Mouse (Mus musculus): ENCODE data around the gene Pygo1.

The Pygo1 gene

DNA sequence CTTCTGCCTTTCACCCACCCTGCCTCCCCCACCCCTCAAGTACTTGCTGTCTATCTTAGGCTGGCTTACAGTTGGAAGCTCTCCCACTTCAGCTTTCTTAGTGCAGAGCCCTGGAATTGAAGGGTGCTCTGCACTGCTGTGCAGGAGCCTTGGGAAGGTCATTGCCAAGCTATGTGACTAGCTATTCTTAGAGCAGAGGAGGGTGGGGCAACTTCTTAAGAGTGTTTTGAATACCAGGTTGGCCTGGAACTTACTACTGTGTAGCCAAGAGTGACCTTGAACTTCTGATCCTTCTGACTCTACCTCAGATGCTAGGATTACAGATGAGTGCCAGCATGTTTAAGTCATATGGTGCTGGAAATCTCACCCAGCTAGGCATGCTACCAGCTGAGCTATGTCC lies 70.7 kb downstream of the Pygo1 start:
- DNase-seq (ENCODE audit: low spot score in 2 of 2): no peak

DNA sequence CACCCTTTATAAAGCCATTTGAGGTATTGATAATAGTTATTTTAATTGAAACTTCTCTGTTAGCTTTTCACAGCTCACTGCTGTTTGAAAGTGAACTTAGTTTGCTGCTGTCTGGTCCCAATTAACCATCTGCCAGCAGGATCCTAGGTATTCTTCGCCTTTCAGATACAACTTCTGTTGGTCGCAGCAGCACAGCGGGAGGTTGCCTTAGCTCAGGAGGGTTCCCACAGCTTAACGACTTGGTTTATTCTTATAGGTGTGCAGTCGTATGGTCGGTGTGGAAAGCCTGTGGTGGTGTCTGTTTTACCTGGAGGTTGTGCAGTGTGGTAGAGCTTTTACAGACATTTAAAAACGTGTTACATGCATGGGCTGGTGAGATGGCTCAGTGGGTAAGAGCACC lies 71.4 kb downstream of the Pygo1 start:
- DNase-seq (ENCODE audit: low spot score in 2 of 2): no peak

DNA sequence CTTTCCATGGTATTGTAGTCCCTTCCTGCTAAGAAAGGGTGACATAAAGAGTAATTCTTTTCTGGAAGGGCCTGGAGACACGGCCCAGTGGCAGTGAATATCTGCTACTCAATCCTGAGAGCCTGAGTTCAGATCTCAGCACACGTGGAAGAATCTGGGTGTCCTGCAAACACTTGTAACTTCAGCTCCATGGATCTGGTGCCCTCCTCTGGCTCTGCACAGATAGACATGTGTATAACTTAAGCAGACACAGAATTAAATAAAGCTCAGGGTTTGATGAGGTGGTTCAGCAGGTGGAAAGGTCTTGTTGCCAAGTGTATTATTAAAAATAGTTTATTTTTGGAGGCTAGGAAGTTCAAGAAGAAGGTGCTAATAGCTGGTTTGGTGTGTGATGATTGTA lies 75.0 kb downstream of the Pygo1 start:
- DNase-seq (ENCODE audit: low spot score in 2 of 2): no peak

DNA sequence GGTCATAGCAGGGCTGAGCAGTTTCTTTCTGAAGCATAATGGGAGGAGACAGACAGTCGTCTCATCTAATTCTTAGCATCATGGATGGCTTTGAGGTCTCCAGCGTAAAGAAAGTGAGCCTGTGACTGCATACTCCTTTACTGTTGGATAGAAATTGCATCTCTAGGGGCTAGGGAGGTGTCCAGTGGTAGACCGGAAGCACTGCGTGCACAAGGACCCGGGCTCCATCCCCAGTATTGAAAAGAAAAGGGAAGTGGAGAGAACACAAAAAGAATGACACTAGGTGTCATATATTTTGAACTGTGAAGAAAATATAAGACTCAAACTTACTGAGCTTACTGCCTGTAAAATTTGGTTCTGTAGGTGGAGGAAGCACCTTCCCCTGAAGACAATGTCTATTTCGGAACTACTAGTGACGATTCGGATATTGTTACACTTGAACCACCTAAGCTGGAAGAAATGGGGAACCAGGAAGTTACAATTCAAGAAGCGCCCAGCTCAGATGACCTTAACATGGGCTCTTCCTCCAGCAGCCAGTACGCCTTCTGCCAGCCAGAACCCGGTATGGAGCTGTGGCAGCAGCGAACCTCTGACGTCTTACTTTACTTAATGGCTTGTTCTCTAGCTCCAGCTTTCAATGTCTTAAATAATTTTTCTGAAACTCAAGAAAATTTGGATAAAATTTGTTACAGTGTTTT lies 76.0 kb downstream of the Pygo1 start:
- DNase-seq (ENCODE audit: low spot score in 2 of 2): no peak
